Mouse (Mus musculus) midbrain, embryonic 12.5 days (tissue): ENCODE measurements around the gene 4931428L18Rik. TPM values are rescaled to one million over a fixed set of nuclear protein-coding genes. Genes with fewer than 3 reads are reported as not detected.

Experiments
- ATAC-seq: fragments of 200-750 bp; cut with Nextera tagmentation; 2 replicates; pipeline ENCODE4 v1.8.0; 2017; ENCODE audit warnings: low read depth, moderate TSS enrichment, moderate library complexity; ENCODE audit not compliant: low FRiP score
- H3K27ac ChIP-seq: fragments of 300-500 bp; sonication (generic); replicated peaks from 2 replicates; pipeline ENCODE4 v1.5.1; 2016; ENCODE audit warnings: mild to moderate bottlenecking
- H3K27me3 ChIP-seq: fragments of 300-500 bp; sonication (generic); 2 replicates; pipeline ENCODE4 v1.6.1; 2016; ENCODE audit warnings: mild to moderate bottlenecking
- H3K36me3 ChIP-seq: fragments of 300-500 bp; sonication (generic); 2 replicates; pipeline ENCODE4 v1.6.1; 2016
- H3K4me1 ChIP-seq: fragments of 300-500 bp; sonication (generic); 2 replicates; pipeline ENCODE4 v1.6.1; 2016
- H3K4me2 ChIP-seq: fragments of 300-500 bp; sonication (generic); replicated peaks from 2 replicates; pipeline ENCODE4 v1.6.1; 2016; ENCODE audit warnings: mild to moderate bottlenecking, moderate library complexity
- H3K4me3 ChIP-seq: fragments of 300-500 bp; sonication (generic); 2 replicates; pipeline ENCODE4 v1.5.1; 2016; ENCODE audit warnings: mild to moderate bottlenecking
- H3K9ac ChIP-seq: fragments of 300-500 bp; sonication (generic); replicated peaks from 2 replicates; pipeline ENCODE4 v1.6.1; 2016; ENCODE audit warnings: mild to moderate bottlenecking, moderate library complexity
- H3K9me3 ChIP-seq: fragments of 300-500 bp; sonication (generic); 2 replicates; pipeline ENCODE4 v1.6.1; 2016; ENCODE audit warnings: mild to moderate bottlenecking
- WGBS: fragments of 180-500 bp; shearing (Covaris S2); methylation state at CpG from one replicate; pipeline ENCODE4 v1.1.7; 2016; 5-methylcytosine and 5-hydroxymethylcytosine counted together
- polyA plus RNA-seq: library from polyadenylated mRNA; unstranded; fragments of >200 nt; fragmentation: Nextera tagmentation; extraction: Ambion mirVana; gene quantifications from 2 replicates; pipeline ENCODE4 v1.2.1, GENCODE M21; 2016

Gene 4931428L18Rik
- polyA plus RNA-seq, 1 experiment from 2014 or later: not detected

DNA sequence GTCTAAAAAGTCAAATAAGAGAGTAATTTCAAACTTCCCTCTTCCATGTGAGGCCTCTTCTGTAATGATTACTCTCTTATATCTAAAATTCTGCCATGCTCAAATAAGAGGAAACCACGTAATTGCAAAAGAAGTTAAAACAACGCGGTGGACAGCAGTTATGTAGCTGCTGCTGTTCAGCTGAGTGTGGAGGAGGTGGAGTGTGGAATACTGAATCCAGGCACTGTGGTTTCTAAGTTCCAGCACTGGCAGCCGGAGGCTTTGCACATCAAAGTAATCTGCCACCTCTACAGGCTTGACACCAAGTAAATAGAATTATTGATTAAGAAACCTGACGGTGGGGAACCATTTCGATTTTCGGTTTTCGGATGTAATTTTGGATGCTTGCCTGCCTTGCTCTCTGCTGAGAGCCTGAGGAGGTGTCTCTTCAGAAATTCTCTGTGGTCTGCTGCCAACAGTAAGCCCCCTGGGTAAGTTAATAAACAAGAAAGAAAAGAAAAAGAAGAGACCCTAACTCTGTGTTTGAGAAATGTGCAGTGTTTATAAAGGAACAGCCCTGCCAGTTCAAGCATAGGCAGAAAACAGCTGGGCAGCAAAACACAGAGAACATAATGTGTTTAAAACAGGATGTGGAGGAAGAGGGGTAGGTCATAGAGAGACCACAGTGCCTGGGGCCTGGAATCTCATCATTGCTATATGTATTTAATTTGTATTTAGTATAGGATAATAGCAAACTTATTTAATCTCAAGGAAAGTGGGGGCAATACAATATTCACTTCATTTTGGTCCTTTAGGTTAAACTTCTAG, 80.0 kb downstream of the 4931428L18Rik start:
- Histone ChIP-seq H3K4me3 (no peak overlapping the region), H3K9ac (no peak overlapping the region), H3K27me3 (no peaks in the 10 kb centered on the region), H3K9me3 (no peaks in the 10 kb centered on the region), H3K36me3 (no peaks in the 10 kb centered on the region), H3K27ac (no peak overlapping the region), H3K4me1 (no peaks in the 10 kb centered on the region), H3K4me2 (no peak overlapping the region)
- no peak for ATAC-seq
- 71% methylated on average over 8 of the region's 8 CpGs for WGBS

GRCm38 (mm10) chr1:31138387-31138786, 84.1 kb downstream of the 4931428L18Rik start:
- Histone ChIP-seq H3K9ac (no peak overlapping the region), H3K4me2 (no peak overlapping the region), H3K4me3 (no peak overlapping the region), H3K27ac (no peak overlapping the region), H3K9me3 (no peaks in the 10 kb centered on the region), H3K4me1 (no peaks in the 10 kb centered on the region), H3K36me3 (no peaks in the 10 kb centered on the region), H3K27me3 (no peaks in the 10 kb centered on the region)
- WGBS: 81% methylated on average over 3 of the region's 3 CpGs
- no peak for ATAC-seq

DNA sequence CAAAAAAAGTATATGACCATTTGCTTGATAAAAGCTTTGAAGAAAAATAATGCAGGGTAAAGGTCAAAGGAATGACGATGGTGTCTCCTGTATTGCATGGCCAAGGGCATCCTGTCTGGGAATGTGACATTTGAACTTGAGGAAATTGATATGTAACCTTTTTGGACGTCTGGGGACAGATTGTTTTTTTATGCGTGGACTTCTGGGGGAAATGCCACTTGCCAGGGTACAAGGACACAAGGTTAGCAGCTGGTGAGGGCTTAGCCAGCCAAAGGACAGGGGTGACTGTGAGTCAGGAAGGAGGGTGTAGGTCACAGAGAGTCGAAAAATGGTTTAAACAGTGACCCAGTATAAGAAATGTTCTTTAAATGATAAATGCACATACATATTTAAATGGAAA, 109.0 kb downstream of the 4931428L18Rik start:
- no peaks in the 10 kb centered on the region for H3K36me3 ChIP-seq
- 78% methylated on average over 4 of the region's 4 CpGs for WGBS
- no peaks in the 10 kb centered on the region for H3K4me1 ChIP-seq
- no peaks in the 10 kb centered on the region for H3K27me3 ChIP-seq
- no peaks in the 10 kb centered on the region for H3K9me3 ChIP-seq
- H3K4me2 ChIP-seq: no peak overlapping the region
- H3K9ac ChIP-seq: no peak overlapping the region
- no peak overlapping the region for H3K27ac ChIP-seq
- no peak for ATAC-seq
- no peak overlapping the region for H3K4me3 ChIP-seq

- ATAC-seq: no peak
- Histone ChIP-seq H3K4me3 (no peak overlapping the region), H3K27ac (no peak overlapping the region), H3K36me3 (no peaks in the 10 kb centered on the region), H3K4me2 (no peak overlapping the region), H3K4me1 (no peaks in the 10 kb centered on the region), H3K9me3 (no peaks in the 10 kb centered on the region), H3K9ac (no peak overlapping the region), H3K27me3 (no peaks in the 10 kb centered on the region)
- 94% methylated on average over 3 of the region's 3 CpGs for WGBS
These were observed 114.5 kb downstream of the 4931428L18Rik start for GRCm38 (mm10) chr1:31107961-31108360.

- Histone ChIP-seq H3K9ac (no peak overlapping the region), H3K27me3 (no peaks in the 10 kb centered on the region), H3K4me2 (no peak overlapping the region), H3K4me3 (no peak overlapping the region), H3K27ac (no peak overlapping the region), H3K36me3 (no peaks in the 10 kb centered on the region), H3K9me3 (no peaks in the 10 kb centered on the region), H3K4me1 (no peaks in the 10 kb centered on the region)
- no peak for ATAC-seq
- WGBS: 80% methylated on average over 12 of the region's 12 CpGs
These were observed 119.4 kb downstream of the 4931428L18Rik start for GRCm38 (mm10) chr1:31102863-31103657.

DNA sequence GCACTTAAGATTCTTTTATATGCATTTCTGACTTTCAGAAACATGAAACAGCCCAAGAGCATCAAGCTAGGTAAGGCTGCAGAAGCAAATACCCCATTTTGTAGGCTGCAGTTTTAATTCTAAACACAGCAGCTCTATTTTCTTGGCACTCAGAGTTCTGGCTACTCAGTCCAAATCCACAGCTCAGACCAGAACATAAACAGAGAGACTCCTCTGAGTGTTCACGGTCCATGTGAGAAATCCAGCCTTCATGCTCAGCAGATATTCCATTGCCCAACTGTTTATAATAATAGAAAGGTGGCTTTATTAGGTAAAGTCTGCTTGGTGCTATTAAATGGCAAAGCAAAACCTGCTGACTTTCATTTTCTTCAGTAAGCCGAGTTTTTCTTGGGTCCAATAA, 120.2 kb downstream of the 4931428L18Rik start:
- H3K4me3 ChIP-seq: no peak overlapping the region
- 86% methylated on average over 2 of the region's 2 CpGs for WGBS
- no peak overlapping the region for H3K27ac ChIP-seq
- H3K9me3 ChIP-seq: no peaks in the 10 kb centered on the region
- no peak overlapping the region for H3K4me2 ChIP-seq
- no peaks in the 10 kb centered on the region for H3K4me1 ChIP-seq
- no peaks in the 10 kb centered on the region for H3K27me3 ChIP-seq
- H3K9ac ChIP-seq: no peak overlapping the region
- H3K36me3 ChIP-seq: no peaks in the 10 kb centered on the region
- ATAC-seq: no peak

GRCm38 (mm10) chr1:31097208-31097607, 125.3 kb downstream of the 4931428L18Rik start:
- Histone ChIP-seq H3K27me3 (no peaks in the 10 kb centered on the region), H3K4me3 (no peak overlapping the region), H3K27ac (no peak overlapping the region), H3K9ac (no peak overlapping the region), H3K36me3 (no peaks in the 10 kb centered on the region), H3K4me2 (no peak overlapping the region), H3K9me3 (no peaks in the 10 kb centered on the region), H3K4me1 (no peaks in the 10 kb centered on the region)
- WGBS: 82% methylated on average over 3 of the region's 3 CpGs
- no peak for ATAC-seq

- ATAC-seq: no peak
- Histone ChIP-seq H3K36me3 (no peaks in the 10 kb centered on the region), H3K27ac (no peak overlapping the region), H3K9me3 (no peaks in the 10 kb centered on the region), H3K4me3 (no peak overlapping the region), H3K9ac (no peak overlapping the region), H3K4me2 (no peak overlapping the region), H3K4me1 (no peaks in the 10 kb centered on the region), H3K27me3 (no peaks in the 10 kb centered on the region)
- WGBS: 51% methylated on average over 2 of the region's 2 CpGs
These were observed 126.1 kb downstream of the 4931428L18Rik start for GRCm38 (mm10) chr1:31096466-31096793.

DNA sequence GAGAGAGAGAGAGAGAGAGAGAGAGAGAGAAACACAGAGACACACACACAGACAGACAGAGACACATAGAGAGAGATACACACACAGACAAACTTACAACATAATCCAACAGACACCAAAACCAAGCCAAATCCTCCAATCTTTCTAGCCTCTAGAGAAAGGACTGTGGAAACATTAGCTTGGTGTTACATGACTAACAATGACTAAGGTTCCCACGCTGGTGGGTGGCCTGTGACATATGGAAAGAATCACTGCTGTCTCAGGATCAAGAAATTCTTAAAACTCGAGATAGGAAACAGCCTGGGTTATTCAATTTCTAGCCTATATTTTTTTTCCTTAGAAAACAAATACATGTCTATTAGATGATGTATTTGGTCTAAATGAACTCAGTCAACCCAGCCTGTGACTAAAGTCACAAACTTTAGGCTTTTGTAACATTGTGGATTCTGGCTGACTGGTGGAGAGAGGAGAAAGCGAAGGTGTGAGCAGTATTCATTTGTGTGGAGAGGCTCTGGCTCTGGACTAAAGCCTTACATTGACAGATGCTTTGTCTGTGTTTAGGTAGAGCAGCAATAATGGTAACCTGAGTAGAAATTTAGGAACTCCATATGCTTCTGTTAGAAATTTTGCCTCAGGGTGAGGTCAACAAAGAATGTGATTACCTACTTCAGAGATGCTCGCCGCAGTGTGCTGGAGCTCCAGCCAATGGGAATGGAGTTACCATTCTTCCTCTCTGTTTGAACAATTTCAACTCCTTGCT, 126.6 kb downstream of the 4931428L18Rik start:
- Histone ChIP-seq H3K4me3 (no peak overlapping the region), H3K4me1 (no peaks in the 10 kb centered on the region), H3K9ac (no peak overlapping the region), H3K36me3 (no peaks in the 10 kb centered on the region), H3K27me3 (no peaks in the 10 kb centered on the region), H3K27ac (no peak overlapping the region), H3K9me3 (no peaks in the 10 kb centered on the region), H3K4me2 (no peak overlapping the region)
- WGBS: 71% methylated on average over 5 of the region's 5 CpGs
- no peak for ATAC-seq

- no peaks in the 10 kb centered on the region for H3K27me3 ChIP-seq
- H3K4me3 ChIP-seq: no peak overlapping the region
- H3K36me3 ChIP-seq: no peaks in the 10 kb centered on the region
- no peak overlapping the region for H3K9ac ChIP-seq
- 85% methylated on average over 3 of the region's 3 CpGs for WGBS
- no peaks in the 10 kb centered on the region for H3K9me3 ChIP-seq
- ATAC-seq: no peak
- H3K4me2 ChIP-seq: no peak overlapping the region
- H3K4me1 ChIP-seq: no peaks in the 10 kb centered on the region
- H3K27ac ChIP-seq: no peak overlapping the region
These were observed 127.7 kb downstream of the 4931428L18Rik start for GRCm38 (mm10) chr1:31094792-31095191.

- Histone ChIP-seq H3K27ac (no peak overlapping the region), H3K4me3 (no peak overlapping the region), H3K9me3 (no peaks in the 10 kb centered on the region), H3K36me3 (no peaks in the 10 kb centered on the region), H3K4me1 (no peaks in the 10 kb centered on the region), H3K4me2 (no peak overlapping the region), H3K9ac (no peak overlapping the region), H3K27me3 (no peaks in the 10 kb centered on the region)
- ATAC-seq: no peak
- 81% methylated on average over 1 of the region's 1 CpGs for WGBS
These were observed 128.5 kb downstream of the 4931428L18Rik start for GRCm38 (mm10) chr1:31093939-31094338.

GRCm38 (mm10) chr1:31088686-31089085, 133.8 kb downstream of the 4931428L18Rik start:
- no peak overlapping the region for H3K9ac ChIP-seq
- H3K4me2 ChIP-seq: no peak overlapping the region
- ATAC-seq: no peak
- WGBS: 94% methylated on average over 4 of the region's 4 CpGs
- no peak overlapping the region for H3K27ac ChIP-seq
- no peaks in the 10 kb centered on the region for H3K9me3 ChIP-seq
- no peaks in the 10 kb centered on the region for H3K27me3 ChIP-seq
- no peak overlapping the region for H3K4me3 ChIP-seq
- no peaks in the 10 kb centered on the region for H3K36me3 ChIP-seq
- no peaks in the 10 kb centered on the region for H3K4me1 ChIP-seq
